Mouse (Mus musculus) forebrain, postnatal 0 days (tissue): Measurements from ENCODE around the gene Xbp1. TPM values are rescaled to one million over a fixed set of nuclear protein-coding genes. Genes with fewer than 3 reads are reported as not detected.
"Not testable (repeated sequence)": the region's sequence is repeated elsewhere in the genome, so short reads cannot be mapped to it uniquely, and the experiment has no call there.

Experiments
- ATAC-seq: fragments of 200-750 bp; cut with Nextera tagmentation; 2 replicates; pipeline ENCODE4 v1.8.0; 2017; ENCODE audit warnings: mild to moderate bottlenecking, moderate library complexity
- DNase-seq: peaks from one replicate; pipeline ENCODE4 v3.0.0-alpha.2; 2015
- H3K27ac ChIP-seq: fragments of 300-500 bp; sonication (generic); 2 replicates; pipeline ENCODE4 v1.5.1; 2014; ENCODE audit warnings: low read depth, mild to moderate bottlenecking, antibody characterized with exemption, low read length, moderate library complexity, mixed read lengths
- H3K27me3 ChIP-seq: fragments of 300-500 bp; sonication (generic); 2 replicates; pipeline ENCODE4 v1.6.1; 2014; ENCODE audit warnings: mild to moderate bottlenecking, low read length, mixed read lengths; ENCODE audit not compliant: insufficient read depth
- H3K36me3 ChIP-seq: fragments of 300-500 bp; sonication (generic); 2 replicates; pipeline ENCODE4 v1.6.1; 2014; ENCODE audit warnings: mild to moderate bottlenecking, moderate library complexity; ENCODE audit not compliant: insufficient read depth
- H3K4me1 ChIP-seq: fragments of 300-500 bp; sonication (generic); 2 replicates; pipeline ENCODE4 v1.6.1; 2014; ENCODE audit warnings: antibody characterized with exemption; ENCODE audit not compliant: insufficient read depth
- H3K4me2 ChIP-seq: fragments of 300-500 bp; sonication (generic); 2 replicates; pipeline ENCODE4 v1.6.1; 2014; ENCODE audit warnings: low read depth, mild to moderate bottlenecking, moderate library complexity
- H3K4me3 ChIP-seq: fragments of 300-500 bp; sonication (generic); 2 replicates; pipeline ENCODE4 v1.5.1; 2014; ENCODE audit warnings: low read depth, low read length, mixed read lengths
- H3K9ac ChIP-seq: fragments of 300-500 bp; sonication (generic); 2 replicates; pipeline ENCODE4 v1.6.1; 2014; ENCODE audit warnings: mild to moderate bottlenecking
- H3K9me3 ChIP-seq: fragments of 300-500 bp; sonication (generic); 2 replicates; pipeline ENCODE4 v1.6.1; 2016; ENCODE audit warnings: low read length
- CTCF ChIP-seq: sonication (generic); IDR thresholded peaks from 2 replicates; pipeline ENCODE4 v1.5.1; 2016; ENCODE audit warnings: antibody characterized with exemption, control low read depth, low read depth
- WGBS: fragments of 180-500 bp; shearing (Covaris S2); extraction: QIAGEN DNeasy Blood & Tissue Kit; methylation state at CpG from one replicate; pipeline ENCODE4 v1.1.7; 2014; 5-methylcytosine and 5-hydroxymethylcytosine counted together
- polyA plus RNA-seq: library from polyadenylated mRNA; unstranded; fragments of >200 nt; fragmentation: Nextera tagmentation; extraction: Ambion mirVana; gene quantifications from 2 replicates; pipeline ENCODE4 v1.2.1, GENCODE M21; 2015
- total RNA-seq: library from RNA; depleted of rRNA; stranded (reverse); fragments of >200 nt; gene quantifications from 2 replicates; pipeline ENCODE4 v1.2.3, GENCODE M21; 2014

Xbp1 gene
- total and polyA plus RNA-seq, 2 experiments from 2014 or later = 100 to 120 TPM

DNA sequence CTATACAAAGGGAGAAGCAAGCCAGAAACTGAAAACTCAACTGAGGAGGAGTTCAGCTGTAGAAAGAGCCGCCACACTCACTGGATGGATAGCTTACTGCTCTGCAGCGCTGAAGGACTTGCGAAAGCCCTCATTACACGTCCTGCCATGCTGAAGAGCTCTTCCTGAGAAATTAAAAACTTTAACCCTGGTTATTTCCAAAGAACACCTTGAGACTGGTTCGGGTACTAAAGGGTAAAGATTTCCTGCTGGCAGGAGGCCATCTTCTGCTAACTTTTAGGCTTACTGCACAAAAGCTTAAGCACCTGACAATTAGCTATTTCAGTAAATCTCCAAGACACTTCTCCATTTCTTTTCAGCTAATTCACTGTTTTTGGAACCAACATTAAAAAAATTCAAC lies 9.7 kb downstream of the Xbp1 start:
- H3K9ac ChIP-seq = no peak overlapping the region
- H3K27me3 ChIP-seq = no peaks in the 10 kb centered on the region
- no peaks in the 10 kb centered on the region for H3K4me1 ChIP-seq
- H3K4me2 ChIP-seq = no peak overlapping the region
- H3K27ac ChIP-seq = no peak overlapping the region
- 70% methylated on average over 5 of the region's 5 CpGs for WGBS
- DNase-seq (no peak), ATAC-seq (no peak)
- H3K4me3 ChIP-seq = no peak overlapping the region
- TF ChIP-seq CTCF = no peak
- H3K36me3 ChIP-seq = peaks cover 58% of the 10 kb centered on the region
- H3K9me3 ChIP-seq = no peaks in the 10 kb centered on the region

DNA sequence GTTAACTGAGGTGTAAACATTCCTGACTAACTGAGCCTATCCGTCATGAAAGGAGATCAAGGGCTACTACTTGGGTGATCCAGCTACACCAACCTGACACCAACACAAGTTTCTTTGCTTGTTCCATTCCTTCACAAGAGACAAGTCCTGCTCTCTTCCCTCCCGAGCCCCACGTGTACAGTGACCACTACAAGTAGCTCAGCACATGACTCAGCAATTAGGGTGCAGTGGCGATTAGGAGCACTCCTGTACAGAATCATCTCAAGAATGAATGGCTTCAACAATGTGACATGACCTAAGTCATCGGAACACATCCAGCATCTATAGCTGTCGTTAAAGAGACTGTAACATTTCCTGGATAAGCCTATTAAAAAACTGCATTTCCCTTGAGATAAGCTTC lies 10.3 kb downstream of the Xbp1 start:
- no peak for ATAC-seq
- Histone ChIP-seq H3K36me3 (peaks cover 53% of the 10 kb centered on the region), H3K4me2 (no peak overlapping the region), H3K4me3 (no peak overlapping the region), H3K9ac (no peak overlapping the region), H3K4me1 (no peaks in the 10 kb centered on the region), H3K27ac (no peak overlapping the region), H3K27me3 (no peaks in the 10 kb centered on the region), H3K9me3 (no peaks in the 10 kb centered on the region)
- DNase-seq = no peak
- no peak for TF ChIP-seq CTCF
- WGBS = 59% methylated on average over 6 of the region's 6 CpGs

DNA sequence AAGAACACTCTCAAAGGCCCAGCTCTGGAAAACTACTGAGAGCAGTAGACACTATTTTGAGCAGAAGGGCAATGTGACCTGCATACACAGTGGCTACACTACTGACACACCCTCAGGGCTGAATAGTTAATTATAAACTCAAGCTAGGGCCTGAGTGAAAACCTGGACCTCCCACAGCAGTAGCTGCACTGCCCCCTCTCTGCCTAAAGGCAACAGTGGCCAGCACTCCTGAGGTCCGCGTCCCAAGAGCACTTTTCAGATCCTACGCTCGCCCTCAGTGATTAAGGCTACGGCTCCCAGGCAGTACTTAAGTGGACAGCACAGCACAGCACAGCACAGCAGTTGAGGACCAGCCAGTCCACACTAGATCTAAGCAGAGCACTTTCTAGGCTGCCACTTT lies 12.6 kb downstream of the Xbp1 start:
- H3K27me3 ChIP-seq = no peaks in the 10 kb centered on the region
- H3K9me3 ChIP-seq = no peaks in the 10 kb centered on the region
- whole genome bisulfite sequencing = 91% methylated on average over 5 of the region's 5 CpGs
- no peaks in the 10 kb centered on the region for H3K4me1 ChIP-seq
- ATAC-seq (no peak), DNase-seq (no peak)
- TF ChIP-seq CTCF = no peak
- no peak overlapping the region for H3K4me2 ChIP-seq
- no peak overlapping the region for H3K27ac ChIP-seq
- H3K9ac ChIP-seq = no peak overlapping the region
- H3K36me3 ChIP-seq = peaks cover 48% of the 10 kb centered on the region
- H3K4me3 ChIP-seq = no peak overlapping the region

DNA sequence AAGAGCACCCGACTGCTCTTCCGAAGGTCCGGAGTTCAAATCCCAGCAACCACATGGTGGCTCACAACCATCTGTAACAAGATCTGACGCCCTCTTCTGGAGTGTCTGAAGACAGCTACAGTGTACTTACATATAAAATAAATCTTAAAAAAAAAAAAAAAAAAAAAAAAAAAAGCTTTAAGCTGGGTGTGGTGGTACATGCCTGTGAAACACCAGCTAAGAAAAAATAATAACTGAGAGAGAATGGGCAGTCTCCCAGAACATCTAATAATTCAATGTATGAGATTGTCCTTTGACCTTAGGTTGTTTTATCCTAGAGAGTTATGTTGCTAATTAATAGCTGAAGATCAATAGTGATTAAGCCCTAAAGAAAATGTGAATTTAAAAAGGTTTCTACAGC lies 17.0 kb downstream of the Xbp1 start:
- 88% methylated on average over 4 of the region's 4 CpGs for WGBS
- peaks cover 24% of the 10 kb centered on the region for H3K36me3 ChIP-seq
- H3K9me3 ChIP-seq, H3K4me3 ChIP-seq, DNase-seq, H3K4me1 ChIP-seq, H3K27me3 ChIP-seq, H3K9ac ChIP-seq, H3K4me2 ChIP-seq, ATAC-seq, H3K27ac ChIP-seq: not testable (repeated sequence)

DNA sequence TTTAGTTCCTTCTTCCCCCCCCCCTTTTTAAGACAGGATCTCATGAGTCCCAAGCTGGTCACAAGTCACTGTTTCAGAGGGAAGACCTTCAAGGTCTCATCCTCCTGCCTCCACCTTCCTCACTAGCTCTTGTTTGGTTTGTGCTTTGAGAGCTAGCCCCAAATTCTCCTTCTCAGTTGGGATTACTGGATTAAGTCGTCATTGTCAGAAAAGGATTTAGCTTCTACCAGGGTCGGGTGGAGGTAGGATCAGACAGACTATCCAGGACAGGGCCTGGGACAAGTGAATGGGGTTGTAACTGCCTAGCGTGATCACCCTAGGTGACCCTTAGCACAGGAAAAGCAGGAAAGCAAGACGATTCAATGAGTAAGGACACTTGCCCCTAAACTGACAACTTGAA lies 19.9 kb downstream of the Xbp1 start:
- Histone ChIP-seq H3K9ac (no peak overlapping the region), H3K4me3 (no peak overlapping the region), H3K27ac (no peak overlapping the region), H3K36me3 (no peaks in the 10 kb centered on the region), H3K9me3 (no peaks in the 10 kb centered on the region), H3K27me3 (no peaks in the 10 kb centered on the region), H3K4me2 (peak overlapping the region; percentile 73; the same call in 1 of the 2 replicates), H3K4me1 (peaks cover 9% of the 10 kb centered on the region; the same call in 1 of the 2 replicates)
- no peak for TF ChIP-seq CTCF
- no peak for DNase-seq
- ATAC-seq = no peak
- WGBS = 38% methylated on average over 4 of the region's 4 CpGs

DNA sequence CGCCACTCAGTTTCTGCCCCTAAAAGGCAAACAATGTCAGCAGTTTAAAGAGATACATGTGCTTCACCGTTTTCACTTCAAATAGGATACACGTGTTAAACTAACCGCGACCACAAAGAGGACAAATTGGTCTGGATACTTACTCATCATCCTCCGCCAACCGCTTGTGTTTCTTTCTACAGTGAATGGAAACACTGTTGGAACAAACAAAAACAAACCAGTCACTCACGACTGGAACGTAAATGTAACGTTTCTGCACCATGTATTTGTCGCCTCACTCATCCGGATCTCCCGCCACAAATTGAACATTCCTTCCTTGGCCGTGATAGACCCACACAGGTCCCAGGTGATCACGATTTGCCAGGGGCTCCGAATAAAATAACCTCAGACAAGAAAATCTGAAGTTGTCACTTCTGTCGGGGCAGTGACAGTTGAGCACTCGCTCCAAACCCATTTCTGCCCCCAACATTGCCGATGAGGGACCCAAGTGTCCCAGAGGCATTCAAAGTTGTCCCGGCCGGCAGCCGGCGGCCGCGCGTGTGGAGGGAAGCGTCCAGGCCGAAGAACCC lies 20.9 kb downstream of the Xbp1 start:
- peak overlapping the region; percentile 93 for H3K4me3 ChIP-seq
- no peaks in the 10 kb centered on the region for H3K9me3 ChIP-seq
- no peak for TF ChIP-seq CTCF
- H3K36me3 ChIP-seq = no peaks in the 10 kb centered on the region
- no peaks in the 10 kb centered on the region for H3K27me3 ChIP-seq
- DNase-seq (peak; percentile 40), ATAC-seq (peak; percentile 14; the same call in 1 of the 2 replicates)
- under 1% methylated on average over 28 of the region's 28 CpGs for WGBS
- peaks cover 9% of the 10 kb centered on the region; the same call in 1 of the 2 replicates for H3K4me1 ChIP-seq
- H3K4me2 ChIP-seq = peak overlapping the region; percentile 73
- H3K27ac ChIP-seq = 0 out of 2 replicates have a peak overlapping the region, but pooled peaks have one; percentile 35
- peak overlapping the region; percentile 74 for H3K9ac ChIP-seq

DNA sequence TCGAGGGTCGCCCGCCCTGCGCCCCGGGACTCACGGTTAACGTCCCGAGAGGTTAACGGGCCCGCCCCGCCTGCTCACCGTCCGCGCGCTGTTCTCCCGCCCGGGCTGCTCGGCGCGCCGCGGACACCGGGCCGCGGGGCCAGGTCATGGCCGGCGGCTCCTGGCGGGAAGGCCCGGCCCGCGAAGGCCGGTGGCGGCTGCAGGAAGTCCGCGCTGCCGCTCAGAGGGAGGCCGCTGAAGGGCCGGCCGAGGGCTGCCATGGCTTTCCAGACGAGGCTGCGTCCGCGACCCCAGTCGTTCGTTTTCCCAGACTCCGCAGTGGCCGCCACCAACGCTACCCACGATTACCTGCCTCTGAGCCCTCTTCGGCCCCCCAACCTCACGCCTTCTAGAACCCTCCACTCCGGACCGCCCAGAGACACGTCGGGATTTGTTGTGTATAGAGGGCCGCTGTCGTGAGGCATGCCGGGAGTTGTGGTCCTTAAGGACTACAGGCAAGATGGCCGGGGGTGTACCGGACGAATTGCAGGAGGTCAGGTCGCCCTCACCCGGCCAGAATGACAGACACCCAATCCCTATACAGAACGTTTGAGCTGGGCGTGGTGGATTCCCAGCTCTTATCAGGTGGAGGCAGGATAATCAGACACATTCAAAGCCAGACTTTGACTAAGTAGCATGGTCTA lies 21.5 kb downstream of the Xbp1 start, which contains the start of gene Ccdc117:
Gene Ccdc117, minus strand, starts transcription at position 389 of the 683 bp plus-strand sequence.
- Histone ChIP-seq H3K36me3 (no peaks in the 10 kb centered on the region), H3K4me3 (peak within 1 kb of the TSS; percentile 93), H3K4me1 (peaks cover 9% of the 10 kb centered on the region; the same call in 1 of the 2 replicates), H3K9ac (peak within 1 kb of the TSS; percentile 74), H3K27ac (peak within 1 kb of the TSS; percentile 35; the same call in 1 of the 2 replicates), H3K4me2 (peak within 1 kb of the TSS; percentile 73), H3K9me3 (no peaks in the 10 kb centered on the region), H3K27me3 (no peaks in the 10 kb centered on the region)
- ATAC-seq = peak; percentile 99
- TF ChIP-seq CTCF = 0 out of 2 replicates have a peak, but pooled peaks have one; percentile 25
- peak; percentile 86 for DNase-seq
- WGBS = 2% methylated on average over 62 of the region's 65 CpGs
